Mouse (Mus musculus) CH12F3 (cell line): ENCODE data around the gene 1700040F15Rik.
"Not testable (repeated sequence)": the region's sequence is repeated elsewhere in the genome, so short reads cannot be mapped to it uniquely, and the experiment has no call there.

Experiments used
- in situ Hi-C: fragments of 300-500 bp; cut with MboI; formaldehyde crosslinking; loops from 2 replicates; pipeline ENCODE4 v1.14.3; 2020; ENCODE audit warnings: low sequenced_read_pairs

Gene 1700040F15Rik

GRCm38 (mm10) chrY:61101947-61102346, at the start of gene 1700040F15Rik:
Gene 1700040F15Rik (plus strand): TSS chrY:61102247.
- in situ Hi-C loops: not testable (repeated sequence)
